Mouse (Mus musculus): ENCODE data around the gene Iqgap2.

- no peak for TF ChIP-seq CTCF (IDR thresholded peaks at IDR 0.05; ENCODE audit: extremely low read depth, insufficient read length, insufficient replicate concordance, low read depth, low read length)
- TF ChIP-seq POLR2A (IDR thresholded peaks at IDR 0.05; ENCODE audit: low read depth, low read length): no peak
Observed at GRCm38 (mm10) chr13:95871993-95872392, 19.7 kb downstream of the Iqgap2 start.
